Mouse (Mus musculus) neural tube, embryonic 11.5 days (tissue): ENCODE data around the gene Tmem129. TPM values are rescaled to one million over a fixed set of nuclear protein-coding genes. Genes with fewer than 3 reads are reported as not detected.

Source experiments
- ATAC-seq: fragments of 200-750 bp; cut with Nextera tagmentation; 2 replicates; pipeline ENCODE4 v1.8.0; 2017; ENCODE audit warnings: moderate number of reproducible peaks, mild to moderate bottlenecking, moderate TSS enrichment, moderate library complexity; ENCODE audit not compliant: insufficient read depth, low FRiP score, low TSS enrichment
- DNase-seq: peaks from one replicate; pipeline ENCODE4 v3.0.0-alpha.2; 2015; ENCODE audit warnings: low spot score
- H3K27ac ChIP-seq: fragments of 300-500 bp; sonication (generic); 2 replicates; pipeline ENCODE4 v1.5.1; 2014; ENCODE audit warnings: low read depth, mild to moderate bottlenecking, low read length
- H3K27me3 ChIP-seq: fragments of 300-500 bp; sonication (generic); 2 replicates; pipeline ENCODE4 v1.6.1; 2014; ENCODE audit warnings: mild to moderate bottlenecking, low read length, mixed read lengths; ENCODE audit not compliant: control insufficient read depth, insufficient read depth
- H3K36me3 ChIP-seq: fragments of 300-500 bp; sonication (generic); 2 replicates; pipeline ENCODE4 v1.6.1; 2014; ENCODE audit warnings: mild to moderate bottlenecking, low read length, moderate library complexity, mixed read lengths; ENCODE audit not compliant: control insufficient read depth, insufficient read depth
- H3K4me1 ChIP-seq: fragments of 300-500 bp; sonication (generic); 2 replicates; pipeline ENCODE4 v1.6.1; 2014; ENCODE audit warnings: low read length, mixed read lengths; ENCODE audit not compliant: control insufficient read depth, insufficient read depth
- H3K4me2 ChIP-seq: fragments of 300-500 bp; sonication (generic); 2 replicates; pipeline ENCODE4 v1.6.1; 2014; ENCODE audit warnings: low read depth, mild to moderate bottlenecking, moderate library complexity
- H3K4me3 ChIP-seq: fragments of 300-500 bp; sonication (generic); 2 replicates; pipeline ENCODE4 v1.5.1; 2014; ENCODE audit warnings: low read depth, low read length
- H3K9ac ChIP-seq: fragments of 300-500 bp; sonication (generic); 2 replicates; pipeline ENCODE4 v1.6.1; 2014; ENCODE audit warnings: mild to moderate bottlenecking, low read length
- H3K9me3 ChIP-seq: fragments of 300-500 bp; sonication (generic); 2 replicates; pipeline ENCODE4 v1.6.1; 2016; ENCODE audit warnings: low read length; ENCODE audit not compliant: control insufficient read depth
- WGBS: fragments of 180-500 bp; shearing (Covaris S2); extraction: QIAGEN DNeasy Blood & Tissue Kit; methylation state at CpG from one replicate; pipeline ENCODE4 v1.1.7; 2014; 5-methylcytosine and 5-hydroxymethylcytosine counted together
- polyA plus RNA-seq: library from polyadenylated mRNA; unstranded; fragments of >200 nt; fragmentation: Nextera tagmentation; extraction: Ambion mirVana; gene quantifications from 2 replicates; pipeline ENCODE4 v1.2.1, GENCODE M21; 2014

Gene Tmem129
- 38.6 and 39.7 TPM in 2 replicates for polyA plus RNA-seq

DNA sequence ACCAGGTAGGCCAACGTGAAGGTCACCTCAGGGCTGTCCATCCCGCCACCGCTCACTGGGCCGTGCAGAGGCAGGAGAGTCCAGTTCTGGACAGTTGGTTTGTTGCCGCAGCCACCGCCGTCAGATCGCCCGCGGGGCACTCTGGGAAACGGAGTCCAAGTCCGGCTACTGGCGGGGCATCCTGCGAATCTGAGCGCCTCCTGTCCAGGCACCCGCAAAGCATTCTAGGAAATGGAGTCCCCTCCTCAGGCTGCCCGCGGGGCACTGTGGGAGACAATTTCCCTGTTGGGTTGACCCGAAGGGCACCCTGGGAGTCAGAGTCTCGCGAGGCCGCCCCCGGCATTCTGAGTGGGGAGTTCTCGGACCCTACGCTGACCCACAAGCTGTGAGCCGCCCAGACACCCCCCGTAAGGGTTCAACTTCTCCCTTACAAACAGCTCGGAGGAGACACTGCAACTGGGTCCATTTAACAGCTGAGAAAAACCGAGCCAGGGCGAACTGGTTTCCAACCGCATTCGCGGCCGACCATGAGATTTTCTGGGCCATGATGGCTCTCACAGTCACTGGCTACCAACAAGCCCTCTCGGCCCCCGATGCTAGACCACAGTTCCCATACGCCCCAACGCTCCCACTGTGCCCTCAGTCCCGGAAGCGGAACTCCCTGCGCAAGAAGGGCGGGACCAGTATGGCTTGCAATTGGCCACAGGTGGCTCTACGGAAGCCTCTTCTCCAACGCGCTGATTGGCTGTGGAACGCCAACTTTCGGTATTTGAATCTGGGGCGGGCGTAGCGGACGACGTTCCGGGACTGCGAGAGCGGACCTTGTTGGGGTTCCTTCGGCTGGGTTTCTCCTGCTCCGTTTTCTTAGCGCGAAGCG lies at the start of gene Tmem129, which contains the start of gene Tacc3:
Tmem129 (minus strand) TSS at position 630 of the 877 bp plus-strand sequence.
Tacc3 (plus strand) TSS at position 342 of the 877 bp plus-strand sequence.
- WGBS = under 1% methylated on average over 60 of the region's 60 CpGs

DNA sequence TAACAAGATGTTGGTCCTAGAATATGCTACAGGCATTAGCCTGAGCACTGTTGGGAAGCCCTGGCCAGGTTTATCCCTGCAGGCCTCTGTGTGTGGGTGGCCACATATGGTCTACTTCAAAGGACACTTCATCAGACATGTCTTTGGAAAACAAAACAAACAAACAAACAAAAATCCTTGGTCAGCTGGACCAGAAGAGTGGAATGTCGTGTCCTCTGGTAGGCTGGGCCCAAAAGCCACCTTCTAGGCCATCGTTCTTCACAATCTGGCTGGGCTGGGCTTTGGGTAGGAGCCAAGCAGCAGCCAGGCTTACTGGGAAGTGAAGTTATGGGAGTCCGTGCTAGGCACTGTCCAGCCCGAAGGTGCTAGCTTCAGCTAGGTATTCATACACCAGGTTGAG lies 48.9 kb upstream of the Tmem129 start:
- 73% methylated on average over 4 of the region's 4 CpGs for WGBS
- Histone ChIP-seq H3K36me3 (no peaks in the 10 kb centered on the region), H3K27ac (no peak overlapping the region), H3K9ac (no peak overlapping the region), H3K4me2 (no peak overlapping the region), H3K27me3 (no peaks in the 10 kb centered on the region), H3K4me1 (peaks cover 27% of the 10 kb centered on the region), H3K9me3 (no peaks in the 10 kb centered on the region), H3K4me3 (no peak overlapping the region)
- no peak for ATAC-seq
- no peak for DNase-seq

More for the DNA sequence above, at the start of gene Tmem129, which contains the start of gene Tacc3:
- Histone ChIP-seq H3K9ac (peak within 1 kb of the TSS; percentile 75), H3K9me3 (no peaks in the 10 kb centered on the region), H3K27ac (peak within 1 kb of the TSS; percentile 83), H3K27me3 (no peaks in the 10 kb centered on the region), H3K4me2 (peak within 1 kb of the TSS; percentile 68), H3K4me1 (peaks cover 8% of the 10 kb centered on the region), H3K36me3 (peaks cover 6% of the 10 kb centered on the region), H3K4me3 (peak within 1 kb of the TSS; percentile 72)
- ATAC-seq (peak; percentile 95), DNase-seq (peak; percentile 97)

DNA sequence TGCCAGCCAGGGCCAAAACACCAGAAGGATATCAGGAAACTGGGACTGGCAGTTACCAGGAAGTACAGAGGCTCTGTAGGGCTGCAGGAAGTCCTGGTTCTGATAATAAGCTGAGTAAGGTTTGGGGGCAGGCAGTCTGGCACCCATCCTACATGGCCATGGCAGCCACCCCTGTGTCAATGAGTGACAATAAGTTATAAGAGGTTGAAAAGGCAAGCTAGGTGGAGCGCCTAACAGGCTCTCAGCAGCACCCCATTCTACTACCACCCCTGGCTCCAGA lies 48.1 kb upstream of the Tmem129 start:
- H3K9me3 ChIP-seq = no peaks in the 10 kb centered on the region
- H3K4me1 ChIP-seq = peaks cover 27% of the 10 kb centered on the region
- no peak overlapping the region for H3K4me3 ChIP-seq
- WGBS = 87% methylated on average over 1 of the region's 1 CpGs
- DNase-seq (no peak), ATAC-seq (no peak)
- peak overlapping the region; percentile 1; the same call in 1 of the 2 replicates for H3K9ac ChIP-seq
- H3K27me3 ChIP-seq = no peaks in the 10 kb centered on the region
- no peak overlapping the region for H3K4me2 ChIP-seq
- no peaks in the 10 kb centered on the region for H3K36me3 ChIP-seq
- H3K27ac ChIP-seq = peak overlapping the region; percentile 83

DNA sequence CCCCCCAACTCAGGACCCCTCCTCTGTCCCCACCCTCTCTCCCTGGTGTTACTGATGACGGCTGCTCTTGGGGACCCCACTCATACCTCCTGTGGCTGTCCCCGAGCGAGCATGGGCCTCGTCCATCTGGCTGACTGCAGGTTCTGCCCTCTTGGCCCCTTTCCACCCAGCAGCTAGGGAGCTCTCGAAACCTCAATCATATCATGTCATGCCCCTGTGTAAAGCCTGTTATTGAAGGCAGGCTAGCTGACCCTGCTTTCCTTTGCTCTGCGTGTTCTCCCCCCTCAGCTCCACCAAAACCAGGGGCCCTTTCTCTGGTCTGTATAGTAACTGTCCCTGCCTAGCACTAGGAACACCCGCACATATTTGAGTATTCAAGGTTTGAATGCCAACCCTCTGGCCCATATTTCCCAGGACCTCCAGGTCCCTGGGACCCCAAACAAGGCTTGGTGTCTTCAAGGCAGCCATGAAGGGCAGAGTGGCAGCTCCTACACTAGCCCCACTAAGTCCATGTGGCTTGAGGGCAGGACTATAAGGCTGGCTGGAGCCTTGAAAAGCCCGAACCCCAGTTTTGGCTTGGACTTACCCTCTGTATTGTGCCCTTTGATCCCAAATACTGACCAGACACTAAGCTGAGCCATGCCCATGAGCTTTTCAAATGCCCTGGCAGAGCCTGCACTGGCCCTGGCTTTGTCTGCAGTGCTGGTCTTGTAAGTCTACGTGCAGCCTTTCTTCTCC lies 47.6 kb upstream of the Tmem129 start:
- WGBS = 15% methylated on average over 9 of the region's 9 CpGs
- Histone ChIP-seq H3K9me3 (no peaks in the 10 kb centered on the region), H3K27me3 (no peaks in the 10 kb centered on the region), H3K4me3 (no peak overlapping the region), H3K4me2 (peak overlapping the region; percentile 10), H3K27ac (peak overlapping the region; percentile 83), H3K36me3 (no peaks in the 10 kb centered on the region), H3K9ac (peak overlapping the region; percentile 14), H3K4me1 (peaks cover 27% of the 10 kb centered on the region)
- DNase-seq = no peak
- ATAC-seq = no peak

DNA sequence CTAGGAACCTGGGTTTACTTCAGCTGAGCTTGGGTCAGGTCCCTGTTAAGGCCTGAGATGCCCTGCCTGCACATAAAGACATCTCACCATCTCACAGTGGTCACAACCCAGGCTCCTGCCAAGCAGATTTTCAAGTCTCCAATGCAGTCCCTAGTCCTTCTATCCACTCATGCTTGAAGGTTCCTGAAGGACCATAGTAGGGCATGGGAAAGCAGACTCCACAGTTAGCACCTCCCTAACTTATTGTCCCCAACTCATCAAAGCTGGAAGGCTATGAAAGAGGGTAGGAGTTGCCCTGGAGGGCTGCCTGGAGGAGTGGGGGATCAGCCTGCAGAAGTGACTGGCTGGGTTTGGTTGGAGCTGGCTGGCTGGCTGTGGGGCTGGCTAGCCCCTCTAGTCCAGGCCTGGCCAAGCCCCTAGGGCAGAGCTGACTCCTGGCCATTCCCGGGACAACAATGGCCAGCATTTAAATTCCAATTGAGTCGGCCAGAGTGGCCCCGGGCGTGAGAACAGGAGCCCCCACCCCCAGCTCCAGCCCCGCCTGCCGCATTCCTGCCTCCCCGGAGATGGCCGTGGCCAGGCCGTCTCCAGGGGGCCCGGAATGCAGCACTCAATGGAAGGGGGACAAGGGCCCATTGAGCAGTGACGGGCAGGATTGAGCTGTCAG lies 46.9 kb upstream of the Tmem129 start:
- peaks cover 31% of the 10 kb centered on the region for H3K4me1 ChIP-seq
- H3K4me2 ChIP-seq = peak overlapping the region; percentile 10; the same call in 1 of the 2 replicates
- no peaks in the 10 kb centered on the region for H3K36me3 ChIP-seq
- peak overlapping the region; percentile 83 for H3K27ac ChIP-seq
- no peak overlapping the region for H3K4me3 ChIP-seq
- peak overlapping the region; percentile 28; the same call in 1 of the 2 replicates for H3K9ac ChIP-seq
- ATAC-seq (peak; percentile 89), DNase-seq (peak; percentile 80)
- 4% methylated on average over 10 of the region's 11 CpGs for WGBS
- no peaks in the 10 kb centered on the region for H3K27me3 ChIP-seq
- H3K9me3 ChIP-seq = no peaks in the 10 kb centered on the region

DNA sequence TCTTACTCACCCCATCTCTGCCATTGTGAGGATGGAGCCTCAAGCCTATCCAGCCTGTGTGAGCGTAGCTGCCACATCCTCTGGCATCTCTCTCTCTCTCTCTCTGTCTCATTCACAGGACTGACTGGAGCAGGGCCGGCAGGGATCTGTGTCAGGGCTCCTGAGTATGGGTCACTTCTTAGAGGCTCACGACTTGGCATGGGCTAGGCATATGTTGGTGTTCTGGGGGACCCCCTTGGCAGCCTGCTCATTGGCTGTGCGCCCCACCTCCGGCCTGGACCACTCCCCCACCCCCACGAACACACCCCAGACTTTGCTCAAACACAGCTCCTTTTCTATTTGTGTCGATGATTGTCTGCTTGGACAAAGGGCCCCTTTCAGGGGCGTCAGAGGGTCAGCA lies 45.8 kb upstream of the Tmem129 start:
- Histone ChIP-seq H3K4me1 (peaks cover 38% of the 10 kb centered on the region), H3K4me3 (no peak overlapping the region), H3K9ac (0 out of 2 replicates have a peak overlapping the region, but pooled peaks have one; percentile 8), H3K27me3 (0 out of 2 replicates have a peak, but pooled peaks cover 2% of the 10 kb centered on the region), H3K4me2 (no peak overlapping the region), H3K36me3 (no peaks in the 10 kb centered on the region), H3K9me3 (no peaks in the 10 kb centered on the region), H3K27ac (peak overlapping the region; percentile 83)
- ATAC-seq = peak; percentile 13; the same call in 1 of the 2 replicates
- peak; percentile 50 for DNase-seq
- WGBS = 37% methylated on average over 8 of the region's 8 CpGs

DNA sequence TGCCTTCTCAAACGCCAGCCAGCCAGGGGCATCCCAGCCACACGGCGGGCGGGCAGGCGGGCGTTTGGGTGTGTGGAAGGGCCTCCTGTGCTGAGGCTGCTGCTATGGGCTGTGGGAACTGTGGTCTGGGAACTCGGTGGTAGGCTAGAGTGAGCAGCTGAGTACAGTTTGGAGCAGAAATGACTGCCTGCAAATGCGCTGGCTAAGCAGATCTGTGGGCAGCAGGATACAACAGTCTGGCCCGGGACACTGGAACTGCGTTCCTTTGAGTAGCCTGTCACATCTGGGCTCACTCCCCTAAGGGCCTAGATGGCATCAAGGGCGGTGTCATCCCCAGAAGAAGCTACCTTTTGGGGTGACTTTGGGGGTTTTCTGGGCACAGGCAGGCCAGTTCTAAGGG lies 43.6 kb upstream of the Tmem129 start:
- H3K4me1 ChIP-seq = peaks cover 53% of the 10 kb centered on the region
- H3K36me3 ChIP-seq = no peaks in the 10 kb centered on the region
- H3K27ac ChIP-seq = no peak overlapping the region
- no peak for ATAC-seq
- H3K27me3 ChIP-seq = peaks cover 5% of the 10 kb centered on the region; the same call in 1 of the 2 replicates
- WGBS = 82% methylated on average over 11 of the region's 11 CpGs
- H3K4me2 ChIP-seq = no peak overlapping the region
- no peaks in the 10 kb centered on the region for H3K9me3 ChIP-seq
- no peak overlapping the region for H3K9ac ChIP-seq
- no peak for DNase-seq
- H3K4me3 ChIP-seq = no peak overlapping the region

DNA sequence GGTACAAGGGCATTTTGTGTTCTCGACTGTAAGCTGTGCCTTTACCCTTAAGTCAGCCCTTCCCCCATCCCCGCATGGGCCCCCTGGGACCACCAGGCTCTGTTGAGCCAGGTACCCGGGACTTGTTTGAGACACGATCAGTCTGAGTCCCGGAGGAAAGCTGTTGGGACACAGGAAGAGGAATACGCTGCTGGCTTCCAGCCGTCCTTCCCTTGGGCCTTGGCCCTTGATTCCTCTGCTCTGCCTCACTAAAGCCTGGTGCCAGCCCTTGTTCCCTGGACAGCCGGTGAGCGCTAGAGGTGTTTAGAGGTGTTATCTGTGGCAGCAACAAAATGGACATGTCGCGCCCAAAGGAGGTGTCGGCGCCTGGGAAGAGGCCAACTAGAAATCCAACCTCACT lies 41.8 kb upstream of the Tmem129 start:
- H3K36me3 ChIP-seq = no peaks in the 10 kb centered on the region
- no peak for ATAC-seq
- H3K4me2 ChIP-seq = no peak overlapping the region
- peaks cover 53% of the 10 kb centered on the region for H3K4me1 ChIP-seq
- no peak for DNase-seq
- no peak overlapping the region for H3K9ac ChIP-seq
- H3K27ac ChIP-seq = no peak overlapping the region
- no peak overlapping the region for H3K4me3 ChIP-seq
- 55% methylated on average over 13 of the region's 13 CpGs for WGBS
- H3K9me3 ChIP-seq = no peaks in the 10 kb centered on the region
- peaks cover 14% of the 10 kb centered on the region; the same call in 1 of the 2 replicates for H3K27me3 ChIP-seq
